Mouse (Mus musculus): Measurements from ENCODE around the gene Usp18. TPM values are rescaled to one million over a fixed set of nuclear protein-coding genes. Genes with fewer than 3 reads are reported as not detected.

The Usp18 gene
- polyA plus RNA-seq, 1 experiment from 2014 or later, result 1.7 TPM

DNA sequence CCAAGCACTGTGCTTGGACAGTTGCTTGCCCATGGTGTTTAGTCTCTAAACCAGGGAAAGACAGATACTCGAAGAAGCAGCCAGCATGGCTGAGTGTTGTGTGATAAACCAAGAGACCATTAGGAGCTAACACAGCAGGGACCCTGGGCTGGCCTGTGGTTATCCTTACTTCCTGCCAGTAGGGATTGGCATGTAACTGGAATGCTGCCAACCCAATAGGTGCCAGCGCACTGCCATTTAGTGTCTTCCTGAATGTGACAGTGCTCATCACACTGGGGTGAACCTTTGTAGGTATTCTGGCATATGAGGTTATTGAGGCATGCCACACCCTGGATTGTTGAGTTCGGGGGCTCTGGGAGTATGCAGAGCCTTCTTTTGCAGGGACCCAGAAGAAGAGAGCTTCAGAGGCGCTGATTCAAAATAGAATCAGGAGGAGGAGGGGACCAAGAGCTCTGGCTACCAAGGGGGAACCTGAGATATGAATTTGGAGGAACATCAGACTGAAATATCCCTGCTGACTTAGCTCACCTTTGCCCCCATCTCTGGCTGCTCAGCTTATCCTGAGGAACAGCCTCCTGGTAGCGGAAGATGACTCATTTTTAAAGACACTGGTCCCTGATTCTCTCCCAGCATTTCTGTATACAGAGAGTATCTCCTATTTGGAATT is 29.0 kb upstream of the Usp18 start:
- H3K9me3 ChIP-seq (ENCODE audit: control insufficient read depth, low read length), result no peaks in the 10 kb centered on the region
- H3K4me1 ChIP-seq (ENCODE audit: control insufficient read depth in 2 of 2, insufficient read depth in 2 of 2, low read length in 2 of 2), result peaks cover 4 to 5% of the 10 kb centered on the region in 2 experiments; a peak in 3 of 4 replicates
- no peaks in the 10 kb centered on the region for H3K36me3 ChIP-seq (ENCODE audit: control insufficient read depth, insufficient read depth, low read length)
- peaks cover 7% of the 10 kb centered on the region for H3K27me3 ChIP-seq (ENCODE audit: control insufficient read depth, insufficient read depth, low read length)
- no peak overlapping the region for H3K4me3 ChIP-seq (ENCODE audit: control insufficient read depth in 1 of 2, insufficient read depth in 1 of 2, low read depth in 1 of 2, low read length in 2 of 2)
- 68% methylated on average over 5 of the region's 5 CpGs for WGBS
- no peak overlapping the region for H3K4me2 ChIP-seq (ENCODE audit: low read length)
- no peak overlapping the region for H3K27ac ChIP-seq (replicated peaks in 1 of 2; ENCODE audit: control insufficient read depth in 1 of 2, insufficient read depth in 1 of 2, low read depth in 2 of 2, low read length in 2 of 2)
- H3K9ac ChIP-seq (ENCODE audit: low read length), result no peak overlapping the region
- no peak for ATAC-seq (ENCODE audit: insufficient number of reproducible peaks, insufficient read depth, low FRiP score, low read depth)

DNA sequence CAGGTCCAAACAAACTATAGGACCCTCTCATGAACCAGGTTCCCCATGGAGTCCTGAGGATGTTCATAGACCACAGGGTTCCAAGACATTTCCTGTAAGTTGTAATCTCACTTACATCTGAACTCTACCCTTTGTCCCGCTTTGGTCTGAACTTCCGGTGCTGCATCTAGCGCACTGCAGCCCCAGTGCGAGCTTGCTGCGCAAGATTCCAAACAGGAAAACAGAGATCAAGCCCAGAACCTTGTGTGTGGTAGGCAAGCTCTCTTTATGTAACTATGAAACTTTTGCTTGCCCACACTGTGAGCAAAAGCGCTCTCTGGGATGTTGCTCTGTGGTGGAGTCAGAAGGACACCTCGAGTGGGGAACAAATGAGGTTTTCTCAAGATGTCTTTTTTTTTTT is 27.7 kb upstream of the Usp18 start:
- Histone ChIP-seq H3K4me1 (ENCODE audit: control insufficient read depth in 2 of 2, insufficient read depth in 2 of 2, low read length in 2 of 2) (peaks cover 3 to 4% of the 10 kb centered on the region in 2 experiments; a peak in 1 of 4 replicates), H3K4me3 (ENCODE audit: control insufficient read depth in 1 of 2, insufficient read depth in 1 of 2, low read depth in 1 of 2, low read length in 2 of 2) (no peak overlapping the region), H3K36me3 (ENCODE audit: control insufficient read depth, insufficient read depth, low read length) (no peaks in the 10 kb centered on the region), H3K9me3 (ENCODE audit: control insufficient read depth, low read length) (no peaks in the 10 kb centered on the region), H3K9ac (ENCODE audit: low read length) (no peak overlapping the region), H3K27ac (replicated peaks in 1 of 2; ENCODE audit: control insufficient read depth in 1 of 2, insufficient read depth in 1 of 2, low read depth in 2 of 2, low read length in 2 of 2) (no peak overlapping the region), H3K4me2 (ENCODE audit: low read length) (no peak overlapping the region), H3K27me3 (ENCODE audit: control insufficient read depth, insufficient read depth, low read length) (no peaks in the 10 kb centered on the region)
- WGBS, result 85% methylated on average over 7 of the region's 7 CpGs
- no peak for ATAC-seq (ENCODE audit: insufficient number of reproducible peaks, insufficient read depth, low FRiP score, low read depth)

DNA sequence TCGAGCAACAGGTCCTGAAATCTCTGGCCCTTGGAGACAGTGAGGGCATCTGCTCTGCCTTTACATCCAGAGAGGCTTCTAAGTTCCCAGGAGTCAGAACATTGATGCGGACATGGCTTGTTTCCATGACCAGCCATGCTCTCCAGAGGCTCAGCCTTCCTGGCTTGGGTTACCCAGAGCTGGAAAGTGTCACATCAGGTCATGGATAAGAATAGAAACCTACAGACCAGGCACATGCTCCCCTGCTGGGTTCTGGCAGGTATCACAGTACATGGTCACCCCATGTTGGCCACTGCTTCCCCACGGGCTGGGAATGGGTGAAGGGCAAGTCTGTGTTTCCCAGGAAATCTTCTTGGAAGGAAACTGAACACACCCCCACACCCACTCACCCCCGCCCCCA is 26.3 kb upstream of the Usp18 start:
- WGBS, result 55% methylated on average over 4 of the region's 4 CpGs
- ATAC-seq (ENCODE audit: insufficient number of reproducible peaks, insufficient read depth, low FRiP score, low read depth), result no peak

DNA sequence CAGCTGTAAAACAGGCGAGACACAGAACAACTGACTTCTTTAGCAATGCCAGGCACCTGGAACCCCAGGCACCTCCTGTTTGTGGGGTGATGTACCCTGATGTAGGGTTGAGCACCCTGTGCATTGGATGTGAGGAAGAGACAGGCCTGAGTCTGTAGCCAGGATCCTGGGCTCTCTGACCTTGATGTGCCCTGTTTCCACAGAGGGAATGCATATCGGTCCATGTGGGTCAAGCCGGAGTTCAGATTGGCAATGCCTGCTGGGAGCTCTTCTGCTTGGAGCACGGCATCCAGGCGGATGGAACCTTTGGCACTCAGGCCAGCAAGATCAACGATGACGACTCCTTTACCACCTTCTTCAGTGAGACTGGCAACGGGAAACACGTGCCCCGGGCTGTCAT is 25.5 kb upstream of the Usp18 start:
- Histone ChIP-seq H3K4me3 (ENCODE audit: control insufficient read depth in 1 of 2, insufficient read depth in 1 of 2, low read depth in 1 of 2, low read length in 2 of 2) (no peak overlapping the region), H3K4me1 (ENCODE audit: control insufficient read depth in 2 of 2, insufficient read depth in 2 of 2, low read length in 2 of 2) (peaks cover 3 to 4% of the 10 kb centered on the region in 2 experiments; a peak in 1 of 4 replicates), H3K27me3 (ENCODE audit: control insufficient read depth, insufficient read depth, low read length) (no peaks in the 10 kb centered on the region), H3K27ac (replicated peaks in 1 of 2; ENCODE audit: control insufficient read depth in 1 of 2, insufficient read depth in 1 of 2, low read depth in 2 of 2, low read length in 2 of 2) (no peak overlapping the region), H3K9ac (ENCODE audit: low read length) (no peak overlapping the region), H3K4me2 (ENCODE audit: low read length) (no peak overlapping the region), H3K36me3 (ENCODE audit: control insufficient read depth, insufficient read depth, low read length) (no peaks in the 10 kb centered on the region), H3K9me3 (ENCODE audit: control insufficient read depth, low read length) (no peaks in the 10 kb centered on the region)
- WGBS, result 84% methylated on average over 10 of the region's 10 CpGs
- ATAC-seq (ENCODE audit: insufficient number of reproducible peaks, insufficient read depth, low FRiP score, low read depth), result no peak

More for the DNA sequence above, 26.3 kb upstream of the Usp18 start:
- Histone ChIP-seq H3K4me2 (ENCODE audit: low read length) (no peak overlapping the region), H3K9ac (ENCODE audit: low read length) (no peak overlapping the region), H3K36me3 (ENCODE audit: control insufficient read depth, insufficient read depth, low read length) (no peaks in the 10 kb centered on the region), H3K4me3 (ENCODE audit: control insufficient read depth in 1 of 2, insufficient read depth in 1 of 2, low read depth in 1 of 2, low read length in 2 of 2) (no peak overlapping the region), H3K27me3 (ENCODE audit: control insufficient read depth, insufficient read depth, low read length) (no peaks in the 10 kb centered on the region), H3K4me1 (ENCODE audit: control insufficient read depth in 2 of 2, insufficient read depth in 2 of 2, low read length in 2 of 2) (peaks cover 3 to 6% of the 10 kb centered on the region in 2 experiments; a peak in 1 of 4 replicates), H3K27ac (replicated peaks in 1 of 2; ENCODE audit: control insufficient read depth in 1 of 2, insufficient read depth in 1 of 2, low read depth in 2 of 2, low read length in 2 of 2) (no peak overlapping the region), H3K9me3 (ENCODE audit: control insufficient read depth, low read length) (no peaks in the 10 kb centered on the region)

DNA sequence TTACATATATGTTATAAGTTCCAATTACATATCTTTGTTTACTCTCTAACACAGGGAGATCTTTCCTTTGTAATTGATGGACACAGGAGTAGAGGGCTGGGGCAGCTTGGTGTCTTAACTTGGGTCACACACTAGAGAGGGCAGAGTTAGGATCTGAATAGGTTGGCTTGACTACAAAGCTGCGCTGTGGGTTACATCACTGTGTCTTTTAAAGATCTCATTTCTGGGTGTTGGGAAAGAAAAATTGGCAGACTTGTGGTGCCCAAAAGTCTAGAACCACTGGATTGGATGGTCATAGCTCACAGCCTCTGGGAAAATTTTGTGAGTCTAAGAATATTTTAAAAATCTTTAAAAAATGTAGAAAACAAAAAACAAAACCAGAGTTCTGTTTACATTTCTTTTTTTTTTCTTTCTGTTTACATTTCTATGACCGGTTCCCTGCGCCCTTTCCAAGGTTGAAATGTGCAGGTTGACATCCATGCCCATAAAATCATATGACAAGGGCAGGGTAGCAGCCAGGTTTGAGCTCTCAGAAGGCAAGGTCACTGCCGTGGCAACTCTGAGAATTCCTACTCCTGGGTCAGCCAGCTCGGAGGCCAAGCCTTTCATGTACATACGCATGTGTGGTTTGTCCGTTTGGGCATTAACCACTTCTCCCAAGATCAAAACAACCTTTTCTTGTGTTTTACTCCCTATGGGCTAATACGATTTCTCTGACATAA is 23.7 kb upstream of the Usp18 start:
- Histone ChIP-seq H3K27me3 (ENCODE audit: control insufficient read depth, insufficient read depth, low read length) (no peaks in the 10 kb centered on the region), H3K9me3 (ENCODE audit: control insufficient read depth, low read length) (no peaks in the 10 kb centered on the region), H3K4me1 (ENCODE audit: control insufficient read depth in 2 of 2, insufficient read depth in 2 of 2, low read length in 2 of 2) (peaks cover 3 to 4% of the 10 kb centered on the region in 2 experiments; a peak in 1 of 4 replicates), H3K27ac (replicated peaks in 1 of 2; ENCODE audit: control insufficient read depth in 1 of 2, insufficient read depth in 1 of 2, low read depth in 2 of 2, low read length in 2 of 2) (no peak overlapping the region), H3K4me2 (ENCODE audit: low read length) (no peak overlapping the region), H3K4me3 (ENCODE audit: control insufficient read depth in 1 of 2, insufficient read depth in 1 of 2, low read depth in 1 of 2, low read length in 2 of 2) (no peak overlapping the region), H3K36me3 (ENCODE audit: control insufficient read depth, insufficient read depth, low read length) (no peaks in the 10 kb centered on the region), H3K9ac (ENCODE audit: low read length) (no peak overlapping the region)
- 86% methylated on average over 8 of the region's 8 CpGs for WGBS
- no peak for ATAC-seq (ENCODE audit: insufficient number of reproducible peaks, insufficient read depth, low FRiP score, low read depth)

DNA sequence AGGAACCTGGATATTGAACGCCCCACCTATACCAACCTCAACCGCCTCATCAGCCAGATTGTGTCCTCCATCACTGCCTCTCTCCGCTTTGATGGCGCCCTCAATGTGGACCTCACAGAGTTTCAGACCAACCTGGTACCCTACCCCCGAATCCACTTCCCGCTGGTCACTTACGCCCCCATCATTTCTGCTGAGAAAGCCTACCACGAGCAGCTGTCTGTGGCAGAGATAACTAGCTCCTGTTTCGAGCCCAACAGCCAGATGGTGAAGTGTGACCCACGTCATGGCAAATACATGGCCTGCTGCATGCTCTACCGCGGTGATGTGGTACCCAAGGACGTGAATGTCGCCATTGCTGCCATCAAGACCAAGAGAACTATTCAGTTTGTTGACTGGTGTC is 22.7 kb upstream of the Usp18 start:
- Histone ChIP-seq H3K36me3 (ENCODE audit: control insufficient read depth, insufficient read depth, low read length) (no peaks in the 10 kb centered on the region), H3K27me3 (ENCODE audit: control insufficient read depth, insufficient read depth, low read length) (no peaks in the 10 kb centered on the region), H3K4me1 (ENCODE audit: control insufficient read depth in 2 of 2, insufficient read depth in 2 of 2, low read length in 2 of 2) (peaks cover 3 to 4% of the 10 kb centered on the region in 2 experiments; a peak in 1 of 4 replicates), H3K9ac (ENCODE audit: low read length) (no peak overlapping the region), H3K9me3 (ENCODE audit: control insufficient read depth, low read length) (no peaks in the 10 kb centered on the region), H3K4me2 (ENCODE audit: low read length) (no peak overlapping the region), H3K4me3 (ENCODE audit: control insufficient read depth in 1 of 2, insufficient read depth in 1 of 2, low read depth in 1 of 2, low read length in 2 of 2) (no peak overlapping the region), H3K27ac (replicated peaks in 1 of 2; ENCODE audit: control insufficient read depth in 1 of 2, insufficient read depth in 1 of 2, low read depth in 2 of 2, low read length in 2 of 2) (no peak overlapping the region)
- 92% methylated on average over 14 of the region's 14 CpGs for WGBS
- ATAC-seq (ENCODE audit: insufficient number of reproducible peaks, insufficient read depth, low FRiP score, low read depth), result no peak

DNA sequence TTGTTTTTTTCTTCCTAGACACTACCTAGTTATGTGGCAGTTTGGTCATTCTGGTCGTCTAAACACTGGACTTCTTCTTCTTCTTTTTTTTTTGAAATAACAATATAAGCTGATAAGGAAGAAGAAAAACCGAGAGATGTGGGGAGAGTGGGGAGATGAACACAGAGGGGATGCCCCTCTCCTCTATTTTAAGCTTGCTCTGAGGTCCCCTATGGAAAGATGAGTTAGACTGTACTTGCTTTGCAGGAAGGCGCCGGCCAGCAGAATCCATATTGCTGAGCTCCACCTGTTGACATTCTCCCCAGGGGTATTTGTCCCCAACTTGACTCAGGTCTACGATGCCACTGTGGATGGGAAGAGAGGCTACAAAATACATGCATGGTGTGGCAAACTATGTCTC is 21.6 kb upstream of the Usp18 start:
- WGBS, result 50% methylated on average over 5 of the region's 5 CpGs

More for the DNA sequence above, 21.6 kb upstream of the Usp18 start:
- ATAC-seq (ENCODE audit: insufficient number of reproducible peaks, insufficient read depth, low FRiP score, low read depth), result no peak
- Histone ChIP-seq H3K4me1 (ENCODE audit: control insufficient read depth in 2 of 2, insufficient read depth in 2 of 2, low read length in 2 of 2) (peaks cover 3 to 4% of the 10 kb centered on the region in 2 experiments; a peak in 1 of 4 replicates), H3K27ac (replicated peaks in 1 of 2; ENCODE audit: control insufficient read depth in 1 of 2, insufficient read depth in 1 of 2, low read depth in 2 of 2, low read length in 2 of 2) (no peak overlapping the region), H3K9ac (ENCODE audit: low read length) (no peak overlapping the region), H3K4me3 (ENCODE audit: control insufficient read depth in 1 of 2, insufficient read depth in 1 of 2, low read depth in 1 of 2, low read length in 2 of 2) (no peak overlapping the region), H3K4me2 (ENCODE audit: low read length) (no peak overlapping the region), H3K27me3 (ENCODE audit: control insufficient read depth, insufficient read depth, low read length) (no peaks in the 10 kb centered on the region), H3K9me3 (ENCODE audit: control insufficient read depth, low read length) (no peaks in the 10 kb centered on the region), H3K36me3 (ENCODE audit: control insufficient read depth, insufficient read depth, low read length) (no peaks in the 10 kb centered on the region)

Measured in heart, embryonic 14.5 days (tissue).